Comparison of ENCODE assay signal across 16 mouse cellular contexts in genomic region chr11:60320426-60321037, GRCm38 (mm10). TPM values are rescaled to one million over a fixed set of nuclear protein-coding genes. Genes with fewer than 3 reads are reported as not detected.
A peak's percentile ranks its signal among the peaks of the same experiment; 100 is the strongest.
DNase-seq lines count a peak whose midpoint lies in the region; ATAC-seq and TF ChIP-seq lines count a peak whose summit lies in the region.
"Had no signal": no experiment of that assay in that cellular context is flagged by ENCODE, and none has a peak within 500 bp of the region (broad histone marks: within the 10 kb centered on the region; RNA-seq: fewer than 3 reads in every experiment).

No protein-coding gene starts in this region.

- H3K27ac ChIP-seq in lung, embryonic 16.5 days (ENCODE audit: low read length) = peak overlapping the region; percentile 73
- peak overlapping the region; percentile 70; the same call in 1 of the 2 replicates for H3K27ac ChIP-seq in hindbrain, postnatal 0 days
- H3K27ac ChIP-seq in neural tube, embryonic 14.5 days (ENCODE audit: low read depth, low read length) = peak overlapping the region; percentile 74

- no peak overlapping the region for H3K4me2 ChIP-seq in lung, embryonic 16.5 days (ENCODE audit: low read depth, low read length)
- H3K4me2 ChIP-seq in hindbrain, postnatal 0 days (ENCODE audit: low read depth, low read length) = no peak overlapping the region
- no peak overlapping the region for H3K4me2 ChIP-seq in neural tube, embryonic 14.5 days (ENCODE audit: low read depth, low read length)
- H3K4me2 ChIP-seq: heart, embryonic 15.5 days; liver, embryonic 11.5 days had no signal

- peaks cover 47% of the 10 kb centered on the region for H3K4me1 ChIP-seq in lung, embryonic 16.5 days (replicated peaks; ENCODE audit: control insufficient read depth, insufficient read depth, low read length)
- peaks cover 10% of the 10 kb centered on the region; the same call in 1 of the 2 replicates for H3K4me1 ChIP-seq in hindbrain, postnatal 0 days (ENCODE audit: insufficient read depth, low read length)
- H3K4me1 ChIP-seq in neural tube, embryonic 14.5 days (ENCODE audit: control insufficient read depth, insufficient read depth, low read length) = peaks cover 41% of the 10 kb centered on the region; the same call in 1 of the 2 replicates

- 40% methylated on average over 8 of the region's 8 CpGs for WGBS in lung, embryonic 16.5 days
- WGBS in hindbrain, postnatal 0 days = 60% methylated on average over 8 of the region's 8 CpGs
- 39% methylated on average over 8 of the region's 8 CpGs for WGBS in neural tube, embryonic 14.5 days

- no peaks in the 10 kb centered on the region for H3K27me3 ChIP-seq in lung, embryonic 16.5 days (ENCODE audit: control insufficient read depth, insufficient read depth, low read depth, low read length)
- H3K27me3 ChIP-seq in hindbrain, postnatal 0 days (ENCODE audit: insufficient read depth, low read length) = no peaks in the 10 kb centered on the region
- H3K27me3 ChIP-seq in neural tube, embryonic 14.5 days (ENCODE audit: control insufficient read depth, insufficient read depth, low read length) = no peaks in the 10 kb centered on the region
- H3K27me3 ChIP-seq: heart, embryonic 15.5 days; Patski had no signal

- TF ChIP-seq CTCF in hindbrain, postnatal 0 days (IDR thresholded peaks at IDR 0.05; ENCODE audit: low read depth) = no peak

- intact Hi-C loops in gastrocnemius, postnatal 14 days (cut with DNase I; ENCODE audit: low total_unique reads) = no loop called here

- no peak overlapping the region for H3K4me3 ChIP-seq in lung, embryonic 16.5 days (ENCODE audit: low read length)
- no peak overlapping the region for H3K4me3 ChIP-seq in hindbrain, postnatal 0 days (ENCODE audit: low read length)
- H3K4me3 ChIP-seq in neural tube, embryonic 14.5 days (ENCODE audit: low read depth, low read length) = no peak overlapping the region
- H3K4me3 ChIP-seq: heart, embryonic 15.5 days had no signal

- H3K36me3 ChIP-seq in lung, embryonic 16.5 days (ENCODE audit: control insufficient read depth, insufficient read depth, low read length) = no peaks in the 10 kb centered on the region
- H3K36me3 ChIP-seq in hindbrain, postnatal 0 days (ENCODE audit: insufficient read depth, low read length) = no peaks in the 10 kb centered on the region
- H3K36me3 ChIP-seq in neural tube, embryonic 14.5 days (ENCODE audit: control insufficient read depth, insufficient read depth, low read length) = no peaks in the 10 kb centered on the region
- H3K36me3 ChIP-seq: heart, embryonic 15.5 days had no signal

- peak; percentile 42 for DNase-seq in gastrocnemius, postnatal 25 days
- DNase-seq in gastrocnemius, postnatal 14 days = no peak
- no peak for DNase-seq in lung, adult 18-20 months
- no peak for DNase-seq in hindbrain, postnatal 0 days (ENCODE audit: low spot score)
- no peak for DNase-seq in layer of hippocampus, adult 9-10 months (ENCODE audit: low spot score)
- no peak for DNase-seq in spleen, postnatal 10 days (ENCODE audit: low spot score in 2 of 2)
- DNase-seq: cerebellum, postnatal 14 days; layer of hippocampus, adult 9-11 months; right cerebral cortex, postnatal 14 days had no signal

- no peak overlapping the region for H3K9ac ChIP-seq in lung, embryonic 16.5 days (ENCODE audit: low read length)
- H3K9ac ChIP-seq in hindbrain, postnatal 0 days (replicated peaks; ENCODE audit: low read length) = no peak overlapping the region
- no peak overlapping the region for H3K9ac ChIP-seq in neural tube, embryonic 14.5 days (replicated peaks; ENCODE audit: low read depth, low read length)
- H3K9ac ChIP-seq: heart, embryonic 15.5 days had no signal

- H3K9me3 ChIP-seq in lung, embryonic 16.5 days (ENCODE audit: control insufficient read depth, low read length) = no peaks in the 10 kb centered on the region
- no peaks in the 10 kb centered on the region for H3K9me3 ChIP-seq in hindbrain, postnatal 0 days (ENCODE audit: low read length)
- no peaks in the 10 kb centered on the region for H3K9me3 ChIP-seq in neural tube, embryonic 14.5 days (ENCODE audit: control insufficient read depth, low read length)
- H3K9me3 ChIP-seq: heart, embryonic 15.5 days had no signal

- ATAC-seq in lung, embryonic 16.5 days (ENCODE audit: low read depth) = no peak
- no peak for ATAC-seq in hindbrain, postnatal 0 days
- peak; percentile 29 for ATAC-seq in neural tube, embryonic 14.5 days (ENCODE audit: low read depth)
- ATAC-seq: CD4-positive, CD25-positive, alpha-beta regulatory T cell, adult 4 months; Patski had no signal

RNA-seq across cellular contexts. Expression of gene Tom1l2, which starts 32.2 kb away (rescaled TPM):
- 10 to 100 TPM; 45.8 to 54.3 TPM for total RNA-seq in gastrocnemius, postnatal 25 days (2021)
- total RNA-seq in gastrocnemius, postnatal 14 days (2021) = 10 to 100 TPM; 42.1 to 50.2 TPM
- 29.6 and 33.4 TPM in 2 replicates for polyA plus RNA-seq in lung, embryonic 16.5 days (2015; fragmentation: Nextera tagmentation; extraction: Ambion mirVana)
- total RNA-seq in hindbrain, postnatal 0 days (2014; rRNA removed) = 109 and 124 TPM in 2 replicates
- polyA plus RNA-seq in hindbrain, postnatal 0 days (2015; fragmentation: Nextera tagmentation; extraction: Ambion mirVana) = 44.7 and 48.2 TPM in 2 replicates
- 47.8 and 50.9 TPM in 2 replicates for polyA plus RNA-seq in neural tube, embryonic 14.5 days (2014; fragmentation: Nextera tagmentation; extraction: Ambion mirVana)

RNA-seq across cellular contexts. Expression of gene Drc3, which starts 32.6 kb away (rescaled TPM):
- total RNA-seq in gastrocnemius, postnatal 25 days (2021) = under 1 TPM; 0.59 to 0.86 TPM
- under 1 TPM; 0.86 TPM for total RNA-seq in gastrocnemius, postnatal 14 days (2021)
- 11.2 and 11.3 TPM in 2 replicates for polyA plus RNA-seq in lung, embryonic 16.5 days (2015; fragmentation: Nextera tagmentation; extraction: Ambion mirVana)
- total RNA-seq in hindbrain, postnatal 0 days (2014; rRNA removed) = 8.4 and 12.4 TPM in 2 replicates
- 6.8 and 7.9 TPM in 2 replicates for polyA plus RNA-seq in hindbrain, postnatal 0 days (2015; fragmentation: Nextera tagmentation; extraction: Ambion mirVana)
- polyA plus RNA-seq in neural tube, embryonic 14.5 days (2014; fragmentation: Nextera tagmentation; extraction: Ambion mirVana) = 5.2 TPM in 2 replicates
- total RNA-seq: monocyte, adult 5-6 weeks had no signal
